Mouse (Mus musculus) G1E (cell line): ENCODE results near the gene Zfp599. TPM values are rescaled to one million over a fixed set of nuclear protein-coding genes. Genes with fewer than 3 reads are reported as not detected.

Experiments used
- ATAC-seq: 2 replicates; pipeline ENCODE4 v1.8.0; 2016; ENCODE audit warnings: mild to moderate bottlenecking; ENCODE audit not compliant: insufficient number of reproducible peaks, poor library complexity, low FRiP score, severe bottlenecking; ENCODE audit errors: extremely low read depth
- DNase-seq: peaks from one replicate; pipeline ENCODE4 v3.0.0; 2012; ENCODE audit warnings: low spot score
- H3K27me3 ChIP-seq: 2 replicates; pipeline ENCODE4 v1.6.1; 2012; ENCODE audit warnings: mild to moderate bottlenecking, low read length, inconsistent platforms; ENCODE audit not compliant: insufficient read depth
- H3K36me3 ChIP-seq: replicated peaks from 2 replicates; pipeline ENCODE3; 2012; ENCODE audit warnings: mild to moderate bottlenecking, inconsistent platforms
- H3K4me1 ChIP-seq: 2 replicates; pipeline ENCODE4 v1.6.1; 2012; ENCODE audit warnings: low read depth, low read length, inconsistent platforms, mixed read lengths; ENCODE audit not compliant: insufficient read depth
- H3K4me3 ChIP-seq: 2 replicates; pipeline ENCODE4 v1.5.1; 2012; ENCODE audit warnings: low read depth, mild to moderate bottlenecking, inconsistent platforms, low read length, moderate library complexity, mixed read lengths
- H3K9me3 ChIP-seq: replicated peaks from 2 replicates; pipeline ENCODE4 v1.6.1; 2012; ENCODE audit warnings: inconsistent platforms
- CTCF ChIP-seq: IDR thresholded peaks from 2 replicates; pipeline ENCODE4 v1.5.1; 2012; ENCODE audit warnings: low read depth, low read length, inconsistent platforms, mixed read lengths
- GATA1 ChIP-seq: IDR thresholded peaks from 2 replicates; pipeline ENCODE4 v1.6.1; 2012; ENCODE audit warnings: borderline replicate concordance, low read length, inconsistent platforms, mixed read lengths
- GATA2 ChIP-seq: IDR thresholded peaks from 2 replicates; pipeline ENCODE4 v1.6.1; 2012; ENCODE audit warnings: low read depth, low read length, inconsistent platforms, borderline replicate concordance
- POLR2AphosphoS5 ChIP-seq: IDR thresholded peaks from 2 replicates; pipeline ENCODE4 v1.6.1; 2012; ENCODE audit warnings: low read depth, low read length, inconsistent platforms; ENCODE audit not compliant: insufficient replicate concordance
- TAL1 ChIP-seq: conservative IDR thresholded peaks from 2 replicates; pipeline ENCODE4 v1.6.1; 2012; ENCODE audit warnings: low read depth, low read length, inconsistent platforms, mixed read lengths
- polyA plus RNA-seq: library from polyadenylated mRNA; stranded (reverse); fragments of >175 nt; gene quantifications from 2 replicates; pipeline ENCODE4 v1.2.3, GENCODE M21; 2012
- total RNA-seq, 2 experiments: library from RNA; stranded (forward) in 1 of 2; stranded (reverse) in 1 of 2; fragments of 200-1000 nt in 1 of 2; fragments of >200 nt in 1 of 2; fragmentation: Nextera tagmentation in 1 of 2; gene quantifications; 2 replicates each; pipeline ENCODE4 v1.2.3; 2014 to 2017

Gene Zfp599
- total and polyA plus RNA-seq, 3 experiments, result 0.13 to 4.9 (median 2.0) TPM

DNA sequence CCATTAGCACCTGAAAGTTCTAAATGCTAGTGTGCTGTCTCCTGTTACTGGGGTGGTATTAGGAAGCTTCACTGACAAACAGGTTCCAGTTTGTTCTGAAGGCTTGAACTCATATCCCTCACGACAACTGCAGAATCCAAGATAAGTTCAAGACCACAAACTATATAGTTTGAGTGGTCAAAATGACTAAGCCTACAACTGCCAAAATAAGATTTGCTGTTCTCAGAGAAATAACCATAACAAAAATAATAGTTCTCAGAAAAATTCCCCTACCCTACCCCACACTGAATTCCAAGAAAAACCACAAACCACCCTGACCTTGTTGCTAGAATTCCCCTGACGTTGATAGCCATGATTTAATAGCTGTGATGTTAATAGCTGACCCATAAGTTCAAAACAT is 45.1 kb downstream of the Zfp599 start:
- H3K4me1 ChIP-seq, result peaks cover 49% of the 10 kb centered on the region
- H3K27me3 ChIP-seq, result no peaks in the 10 kb centered on the region
- H3K4me3 ChIP-seq, result no peak overlapping the region
- ATAC-seq (no peak), DNase-seq (peak; percentile 15)
- TF ChIP-seq GATA1 (no peak), GATA2 (no peak), TAL1 (peak; percentile 56), POLR2AphosphoS5 (no peak)
- no peaks in the 10 kb centered on the region for H3K36me3 ChIP-seq
- H3K9me3 ChIP-seq, result peaks cover 3% of the 10 kb centered on the region; the same call in 1 of the 2 replicates

DNA sequence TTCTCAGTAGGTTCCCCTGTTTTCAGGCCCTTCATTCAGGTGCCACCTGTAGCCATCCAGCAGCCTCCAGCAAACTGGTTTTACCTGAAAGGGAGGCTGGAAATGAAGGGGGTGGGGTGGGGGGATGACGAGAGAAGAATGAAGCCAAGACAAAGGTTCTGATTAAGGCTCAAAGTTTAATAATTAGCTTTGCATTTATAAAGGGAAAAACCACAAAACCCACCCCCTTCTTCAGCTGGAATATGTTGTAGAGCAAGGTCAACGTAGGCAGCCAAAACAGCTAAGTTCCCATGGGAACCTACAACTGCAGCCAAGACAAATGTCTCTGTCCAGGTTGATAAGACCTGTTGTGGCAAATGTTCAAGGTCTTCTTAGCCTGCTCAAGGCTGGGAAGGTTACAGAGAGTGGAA is 45.9 kb downstream of the Zfp599 start:
- ATAC-seq, result no peak
- Histone ChIP-seq H3K4me3 (peak overlapping the region; percentile 27; the same call in 1 of the 2 replicates), H3K27me3 (no peaks in the 10 kb centered on the region), H3K36me3 (no peaks in the 10 kb centered on the region), H3K9me3 (peaks cover 3% of the 10 kb centered on the region; the same call in 1 of the 2 replicates), H3K4me1 (peaks cover 48% of the 10 kb centered on the region)
- TF ChIP-seq GATA1, result no peak
- TF ChIP-seq TAL1, result peak; percentile 55
- TF ChIP-seq CTCF, result no peak
- DNase-seq, result no peak

Other genes with a start within 250 kb of the Zfp599 start
- not detected in 2 replicates for gene Elavl3, start 207.9 kb downstream of the Zfp599 start, total RNA-seq (2014; fragmentation: Nextera tagmentation)
- gene Elavl3, start 207.9 kb downstream of the Zfp599 start, total RNA-seq (2017), result 0.05 and 0.06 TPM in 2 replicates
- 0.01 TPM in 1 of 2 replicates, not detected in the other for gene Elavl3, start 207.9 kb downstream of the Zfp599 start, polyA plus RNA-seq
- not detected in 2 replicates for gene Gm49318, start 188.6 kb downstream of the Zfp599 start, total RNA-seq (2014; fragmentation: Nextera tagmentation)
- not detected in 2 replicates for gene Gm49318, start 188.6 kb downstream of the Zfp599 start, total RNA-seq (2017)
- not detected in 2 replicates for gene Gm49318, start 188.6 kb downstream of the Zfp599 start, polyA plus RNA-seq
- gene Zfp653, start 188.5 kb downstream of the Zfp599 start, total RNA-seq (2014; fragmentation: Nextera tagmentation), result 7.3 and 10.5 TPM in 2 replicates
- 9.1 and 11.3 TPM in 2 replicates for gene Zfp653, start 188.5 kb downstream of the Zfp599 start, total RNA-seq (2017)
- 19.0 and 22.4 TPM in 2 replicates for gene Zfp653, start 188.5 kb downstream of the Zfp599 start, polyA plus RNA-seq
- gene Ecsit, start 174.5 kb downstream of the Zfp599 start, total RNA-seq (2014; fragmentation: Nextera tagmentation), result 18.2 and 25.4 TPM in 2 replicates
- gene Ecsit, start 174.5 kb downstream of the Zfp599 start, total RNA-seq (2017), result 24.0 and 28.5 TPM in 2 replicates
- gene Ecsit, start 174.5 kb downstream of the Zfp599 start, polyA plus RNA-seq, result 33.2 and 43.2 TPM in 2 replicates
- not detected in 2 replicates for gene Cnn1, start 160.7 kb downstream of the Zfp599 start, total RNA-seq (2014; fragmentation: Nextera tagmentation)
- 0.05 and 0.17 TPM in 2 replicates for gene Cnn1, start 160.7 kb downstream of the Zfp599 start, total RNA-seq (2017)
- not detected in 2 replicates for gene Cnn1, start 160.7 kb downstream of the Zfp599 start, polyA plus RNA-seq
- 88.3 and 119 TPM in 2 replicates for gene Elof1, start 142.7 kb downstream of the Zfp599 start, total RNA-seq (2014; fragmentation: Nextera tagmentation)
- 66.7 and 86.0 TPM in 2 replicates for gene Elof1, start 142.7 kb downstream of the Zfp599 start, total RNA-seq (2017)
- 90.8 and 98.4 TPM in 2 replicates for gene Elof1, start 142.7 kb downstream of the Zfp599 start, polyA plus RNA-seq
- 17.1 and 24.2 TPM in 2 replicates for gene Acp5, start 124.2 kb downstream of the Zfp599 start, total RNA-seq (2014; fragmentation: Nextera tagmentation)
- 10.3 and 13.0 TPM in 2 replicates for gene Acp5, start 124.2 kb downstream of the Zfp599 start, total RNA-seq (2017)
- gene Acp5, start 124.2 kb downstream of the Zfp599 start, polyA plus RNA-seq, result 27.6 and 28.5 TPM in 2 replicates
- gene Pigyl, start 103.0 kb downstream of the Zfp599 start, total RNA-seq (2014; fragmentation: Nextera tagmentation), result 24.8 and 30.3 TPM in 2 replicates
- gene Pigyl, start 103.0 kb downstream of the Zfp599 start, total RNA-seq (2017), result 34.1 and 37.6 TPM in 2 replicates
- 85.2 and 86.5 TPM in 2 replicates for gene Pigyl, start 103.0 kb downstream of the Zfp599 start, polyA plus RNA-seq
- gene Zfp872, start 71.8 kb downstream of the Zfp599 start, total RNA-seq (2014; fragmentation: Nextera tagmentation), result not detected in 2 replicates
- 0.16 TPM in 1 of 2 replicates, not detected in the other for gene Zfp872, start 71.8 kb downstream of the Zfp599 start, total RNA-seq (2017)
- gene Zfp872, start 71.8 kb downstream of the Zfp599 start, polyA plus RNA-seq, result not detected in 2 replicates
- gene Zfp809, start 34.2 kb downstream of the Zfp599 start, total RNA-seq (2014; fragmentation: Nextera tagmentation), result 180 and 200 TPM in 2 replicates
- 54.9 and 67.1 TPM in 2 replicates for gene Zfp809, start 34.2 kb downstream of the Zfp599 start, total RNA-seq (2017)
- gene Zfp809, start 34.2 kb downstream of the Zfp599 start, polyA plus RNA-seq, result 11.8 and 16.2 TPM in 2 replicates
- 17.6 and 18.4 TPM in 2 replicates for gene Zfp810, start 47.8 kb upstream of the Zfp599 start, total RNA-seq (2014; fragmentation: Nextera tagmentation)
- gene Zfp810, start 47.8 kb upstream of the Zfp599 start, total RNA-seq (2017), result 12.6 and 13.2 TPM in 2 replicates
- 3.0 and 3.3 TPM in 2 replicates for gene Zfp810, start 47.8 kb upstream of the Zfp599 start, polyA plus RNA-seq
- gene Anln, start 129.3 kb upstream of the Zfp599 start, total RNA-seq (2014; fragmentation: Nextera tagmentation), result 183 and 184 TPM in 2 replicates
- 62.1 and 62.4 TPM in 2 replicates for gene Anln, start 129.3 kb upstream of the Zfp599 start, total RNA-seq (2017)
- gene Anln, start 129.3 kb upstream of the Zfp599 start, polyA plus RNA-seq, result 6.8 and 8.7 TPM in 2 replicates
- gene 9530077C05Rik, start 151.6 kb upstream of the Zfp599 start, total RNA-seq (2014; fragmentation: Nextera tagmentation), result 5.1 and 10.3 TPM in 2 replicates
- gene 9530077C05Rik, start 151.6 kb upstream of the Zfp599 start, total RNA-seq (2017), result 6.8 and 7.9 TPM in 2 replicates
- gene 9530077C05Rik, start 151.6 kb upstream of the Zfp599 start, polyA plus RNA-seq, result 1.3 and 1.8 TPM in 2 replicates
- gene Gm17545, start 194.4 kb upstream of the Zfp599 start, total RNA-seq (2014; fragmentation: Nextera tagmentation), result not detected in 2 replicates
- not detected in 2 replicates for gene Gm17545, start 194.4 kb upstream of the Zfp599 start, total RNA-seq (2017)
- gene Gm17545, start 194.4 kb upstream of the Zfp599 start, polyA plus RNA-seq, result not detected in 2 replicates
- 119 and 130 TPM in 2 replicates for gene Rp9, start 209.8 kb upstream of the Zfp599 start, total RNA-seq (2014; fragmentation: Nextera tagmentation)
- 100 and 113 TPM in 2 replicates for gene Rp9, start 209.8 kb upstream of the Zfp599 start, total RNA-seq (2017)
- gene Rp9, start 209.8 kb upstream of the Zfp599 start, polyA plus RNA-seq, result 104 TPM in 2 replicates
- 18.5 and 26.9 TPM in 2 replicates for gene Bbs9, start 215.8 kb upstream of the Zfp599 start, total RNA-seq (2014; fragmentation: Nextera tagmentation)
- 12.8 and 18.4 TPM in 2 replicates for gene Bbs9, start 215.8 kb upstream of the Zfp599 start, total RNA-seq (2017)
- gene Bbs9, start 215.8 kb upstream of the Zfp599 start, polyA plus RNA-seq, result 1.1 and 3.3 TPM in 2 replicates